Mouse (Mus musculus): ENCODE results near the gene Sox10.

The Sox10 gene

GRCm38 (mm10) chr15:79165140-79165539 is at the start of gene Sox10:
TSS of gene Sox10 (minus strand) at chr15:79165240.
- DNase-seq = no peak

GRCm38 (mm10) chr15:79213591-79213990 is 48.6 kb upstream of the Sox10 start:
- DNase-seq = no peak

DNA sequence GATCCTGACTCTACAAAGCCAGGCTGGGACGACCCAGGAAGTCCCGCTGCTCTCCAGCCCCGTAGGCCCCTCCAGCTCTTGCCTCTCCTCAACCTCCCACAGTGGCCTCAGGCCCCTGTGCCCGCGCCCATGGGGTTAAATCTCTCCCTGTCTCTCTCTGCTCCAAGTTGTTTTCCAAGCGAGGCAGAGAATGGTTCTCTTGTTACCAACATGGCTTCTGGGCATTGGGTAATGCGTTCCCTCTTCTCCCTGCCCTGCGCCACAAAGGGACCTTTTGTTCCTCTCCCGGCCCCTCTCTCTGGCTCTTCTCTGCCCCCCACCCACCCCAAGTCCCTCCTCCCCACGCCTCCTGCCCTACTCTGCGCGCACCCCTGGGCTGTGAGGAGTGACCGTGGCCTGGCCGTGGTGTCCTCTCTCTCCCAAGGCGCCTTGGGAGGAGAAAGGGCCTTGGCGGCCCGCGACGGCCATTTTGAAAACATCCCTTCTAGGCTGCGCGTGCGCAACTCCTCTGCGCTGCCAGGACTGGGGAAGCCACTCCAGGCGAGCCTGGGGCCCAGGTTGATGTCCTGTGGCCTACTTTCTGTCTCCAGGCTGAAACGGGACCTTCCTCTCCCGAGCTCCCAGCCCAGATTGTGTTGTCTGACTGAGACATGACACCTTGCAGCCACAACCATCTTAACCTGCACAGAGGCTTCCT is 47.9 kb upstream of the Sox10 start:
- DNase-seq = no peak

DNA sequence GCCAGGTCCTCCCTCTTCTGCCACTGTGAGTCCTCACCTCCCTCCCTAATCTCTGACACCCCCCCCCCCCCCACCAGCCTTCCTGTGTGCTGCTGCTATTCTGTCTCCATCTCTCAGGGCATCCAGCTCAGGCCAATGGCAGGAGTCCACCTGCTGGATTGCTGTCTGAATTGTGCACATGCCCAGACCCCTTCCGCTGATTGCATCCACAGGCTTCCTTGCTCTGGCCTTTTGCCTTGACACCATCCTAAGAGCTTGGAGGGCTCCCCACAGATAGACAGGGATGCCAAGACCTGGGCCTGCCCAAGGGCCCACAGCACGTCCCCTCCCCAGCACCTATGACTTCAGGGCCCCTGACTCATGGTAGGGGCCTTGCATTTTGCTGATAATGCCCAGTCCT is 45.3 kb upstream of the Sox10 start:
- DNase-seq = no peak

DNA sequence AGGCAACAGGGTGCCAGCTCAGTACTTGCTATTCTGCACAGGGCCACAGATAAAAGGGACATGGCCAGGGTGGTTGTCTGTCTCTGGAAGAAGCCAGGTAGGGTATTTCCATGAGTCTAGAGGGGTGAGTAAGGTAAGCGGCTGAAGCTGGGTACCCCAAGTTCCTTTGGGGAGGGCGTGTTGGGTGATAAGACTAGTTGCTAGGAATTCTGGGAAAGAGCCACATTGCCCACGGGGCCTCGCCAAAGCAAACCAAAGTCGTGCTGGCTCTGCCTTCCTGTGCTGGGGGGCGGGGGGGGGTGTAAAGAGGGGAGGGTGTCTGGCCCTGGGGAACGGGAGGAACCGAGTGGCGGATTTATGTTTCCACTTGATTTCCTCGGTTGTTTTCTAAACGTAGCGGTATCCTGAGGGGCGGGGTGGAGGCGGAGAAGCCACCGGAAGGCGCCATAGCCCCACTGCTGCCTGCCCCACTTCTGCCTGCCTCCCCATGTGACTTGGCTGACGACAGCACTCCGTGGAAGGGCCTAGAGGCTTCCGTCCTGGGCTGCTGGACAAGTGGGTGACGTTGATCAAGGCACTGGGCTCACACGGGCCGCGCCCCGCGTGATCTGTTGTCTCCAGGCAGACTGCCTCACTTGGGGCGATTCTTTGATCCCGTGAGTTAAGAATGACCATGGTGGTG is 43.9 kb upstream of the Sox10 start:
- peak; percentile 64 to 80 for DNase-seq

- no peak for DNase-seq
Observed at GRCm38 (mm10) chr15:79208211-79208610, 43.2 kb upstream of the Sox10 start.

DNA sequence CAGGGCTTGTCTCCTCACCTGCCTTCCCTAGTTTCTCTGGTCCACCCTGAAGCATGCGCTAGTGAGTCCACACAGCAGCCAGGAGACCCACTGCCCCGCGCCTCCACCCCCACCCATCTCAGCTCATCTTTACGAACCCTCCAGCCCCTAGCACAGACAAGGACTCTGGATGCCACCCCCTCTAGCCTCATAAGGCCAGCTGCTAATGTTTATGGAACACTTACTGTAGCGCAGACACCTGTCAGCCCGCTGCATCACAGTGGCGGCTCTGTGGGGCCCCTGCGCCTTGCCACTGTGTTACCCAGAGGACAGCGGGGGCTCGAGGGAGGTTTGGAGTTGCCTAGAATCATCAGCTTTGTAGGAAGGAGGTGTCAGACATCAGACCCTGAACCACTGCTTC is 37.5 kb upstream of the Sox10 start:
- DNase-seq = no peak

DNA sequence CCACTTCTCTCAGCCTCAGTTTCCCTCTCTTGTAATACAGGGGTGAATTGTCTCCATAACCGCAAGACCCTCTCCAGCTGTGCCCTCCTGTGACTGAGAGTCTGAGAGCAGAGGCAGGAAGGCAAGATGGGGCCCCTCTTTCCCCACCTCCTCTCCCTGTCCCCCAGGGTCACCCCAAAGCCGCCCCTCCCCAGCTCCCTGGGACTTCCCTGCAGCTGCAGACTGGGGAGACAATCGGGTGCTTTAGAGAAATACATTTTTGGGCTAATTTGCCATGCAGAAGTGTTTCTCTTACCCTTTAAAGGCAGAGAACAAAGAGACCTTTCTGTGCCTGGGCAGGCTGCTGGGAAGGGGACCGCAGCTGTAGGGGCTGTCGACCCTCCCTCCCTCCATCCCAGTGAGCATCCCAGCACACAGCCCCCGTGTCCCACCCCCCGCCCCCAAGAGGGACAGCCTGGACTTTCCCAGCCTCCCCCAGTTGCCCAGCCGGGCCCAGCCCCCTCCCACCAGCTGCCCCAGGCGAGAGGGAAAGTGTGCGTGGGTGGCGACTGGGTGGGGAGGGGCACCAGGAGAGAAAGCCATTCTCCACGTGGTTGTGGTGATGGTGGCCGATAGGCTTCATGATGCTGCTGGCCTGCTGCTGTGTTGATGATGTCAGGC is 36.6 kb upstream of the Sox10 start:
- no peak for DNase-seq

- DNase-seq = no peak
Observed at GRCm38 (mm10) chr15:79199390-79199976, 34.4 kb upstream of the Sox10 start.

DNA sequence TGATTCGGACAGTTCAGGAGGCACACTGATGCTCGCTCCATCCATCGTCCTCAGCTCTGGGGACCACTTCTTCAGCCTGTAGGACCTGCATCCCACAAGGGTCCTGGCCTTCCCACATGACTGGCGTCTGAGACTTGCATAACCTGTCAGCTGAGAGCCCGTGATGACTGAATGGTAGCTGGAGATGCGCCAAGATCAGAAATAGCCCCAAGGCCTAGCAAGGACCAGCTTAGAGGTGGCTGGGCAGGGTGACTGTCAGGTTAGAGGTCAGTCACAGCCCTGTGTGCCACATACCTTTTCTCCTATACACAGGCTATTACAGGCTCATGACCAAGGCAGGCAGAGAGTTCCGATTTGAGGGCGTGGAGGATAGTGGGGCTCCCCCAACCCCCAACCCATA is 30.5 kb upstream of the Sox10 start:
- DNase-seq = no peak

GRCm38 (mm10) chr15:79194946-79195345 is 29.9 kb upstream of the Sox10 start:
- DNase-seq = no peak

- DNase-seq = no peak
Observed at GRCm38 (mm10) chr15:79194048-79194447, 29.0 kb upstream of the Sox10 start.

GRCm38 (mm10) chr15:79192885-79193845 is 28.1 kb upstream of the Sox10 start:
- no peak for DNase-seq

GRCm38 (mm10) chr15:79192450-79192849 is 27.4 kb upstream of the Sox10 start:
- no peak for DNase-seq

DNA sequence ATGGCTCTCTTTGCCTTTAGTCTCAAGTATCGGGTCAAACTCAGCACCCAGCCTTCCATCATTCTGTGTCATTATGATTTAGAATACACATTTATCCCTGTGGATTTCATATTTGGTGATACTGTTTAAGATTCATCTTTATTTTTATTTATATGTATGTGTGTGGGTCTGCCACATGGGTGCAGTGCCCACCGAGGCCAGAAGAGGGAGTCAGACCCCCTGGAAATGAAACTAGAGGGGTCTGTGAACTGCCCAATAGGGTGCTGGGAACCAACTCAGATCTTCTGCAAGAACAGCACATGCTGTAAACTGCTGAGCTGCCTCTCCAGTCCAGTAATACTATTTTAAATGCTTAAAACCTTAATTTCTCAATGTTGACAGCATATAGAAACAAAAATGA is 26.4 kb upstream of the Sox10 start:
- no peak for DNase-seq

DNA sequence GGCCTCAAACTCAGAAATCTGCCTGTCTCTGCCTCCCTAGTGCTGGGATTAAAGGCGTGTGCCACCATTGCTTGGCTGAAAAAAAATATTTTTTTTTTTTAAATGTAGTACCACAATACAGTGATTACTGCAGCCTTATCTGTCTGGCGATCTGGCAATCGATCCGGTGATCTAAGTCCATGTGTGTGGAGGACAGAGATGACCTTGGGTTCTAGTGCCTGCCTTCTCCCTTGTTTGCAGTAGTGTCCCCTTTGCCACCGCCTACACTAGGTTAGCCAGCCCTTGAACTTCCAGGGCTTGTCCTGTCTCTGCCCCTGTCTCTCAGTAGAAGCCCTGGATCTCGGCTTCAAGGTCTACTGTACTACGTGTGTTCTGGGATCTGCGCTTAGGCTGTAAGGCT is 22.8 kb upstream of the Sox10 start:
- DNase-seq = no peak

DNA sequence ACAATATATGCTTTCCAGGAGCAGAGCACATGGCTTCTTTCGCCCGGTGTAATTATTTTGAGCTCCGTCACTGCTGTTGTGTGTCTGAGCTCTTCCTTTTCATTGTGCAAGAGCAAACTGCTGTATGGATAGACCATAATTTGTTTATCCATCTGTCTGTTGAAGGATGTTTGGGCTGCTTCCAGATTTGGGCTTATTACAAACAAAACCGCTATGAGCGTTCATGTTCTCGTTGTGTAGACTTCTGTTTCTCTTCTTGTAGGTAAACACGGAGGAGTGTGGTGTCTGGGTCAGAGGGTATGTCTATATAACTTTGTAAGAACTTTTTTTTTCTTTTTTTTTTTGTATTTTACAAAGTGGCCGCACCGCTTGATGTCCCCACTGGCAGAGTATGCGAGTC is 20.2 kb upstream of the Sox10 start:
- DNase-seq = no peak

DNA sequence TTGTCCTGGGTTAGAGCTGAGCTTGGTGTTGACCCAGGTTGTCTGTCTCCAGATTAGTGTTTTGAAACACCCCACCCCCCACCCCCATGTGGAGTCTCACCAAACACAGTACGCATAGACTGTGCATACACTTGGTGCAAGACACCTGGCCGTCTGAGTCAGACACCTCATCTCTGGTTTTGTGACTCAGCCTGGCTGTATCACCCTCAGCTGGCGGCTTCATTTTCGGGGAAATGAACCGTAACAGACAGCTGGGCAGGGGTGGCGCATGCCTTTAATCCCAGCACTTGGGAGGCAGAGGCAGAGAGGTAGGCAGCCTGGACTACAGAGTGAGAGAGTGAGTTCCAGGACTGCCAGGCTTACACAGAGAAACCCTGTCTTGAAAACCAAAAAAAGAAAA is 11.9 kb upstream of the Sox10 start:
- no peak for DNase-seq

- DNase-seq = no peak
Observed at GRCm38 (mm10) chr15:79166712-79167111, 1.7 kb upstream of the Sox10 start.

DNA sequence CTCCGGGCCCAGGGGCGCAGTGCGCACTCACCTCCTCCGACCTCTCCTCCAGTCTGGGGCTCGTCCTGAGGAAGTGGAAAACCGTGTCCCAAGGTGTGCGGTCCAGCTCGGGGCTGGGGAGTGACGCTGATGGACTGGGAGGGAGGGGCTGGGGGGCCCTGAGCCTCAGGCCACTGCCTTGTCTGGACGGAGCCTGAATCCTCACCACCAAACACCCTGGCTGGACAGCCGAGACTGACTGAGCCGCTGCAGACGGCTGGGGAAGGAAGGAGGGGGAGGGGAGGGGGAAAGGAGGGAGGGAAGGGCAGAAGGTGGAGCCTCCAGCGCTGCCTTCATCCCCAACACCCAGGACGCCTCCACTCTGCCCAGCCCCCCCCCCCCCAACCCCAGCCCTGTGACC is 789 bp downstream of the Sox10 start:
- no peak for DNase-seq

GRCm38 (mm10) chr15:79162822-79163221 is 2.2 kb downstream of the Sox10 start:
- DNase-seq = no peak

GRCm38 (mm10) chr15:79162301-79162700 is 2.7 kb downstream of the Sox10 start:
- no peak for DNase-seq

DNA sequence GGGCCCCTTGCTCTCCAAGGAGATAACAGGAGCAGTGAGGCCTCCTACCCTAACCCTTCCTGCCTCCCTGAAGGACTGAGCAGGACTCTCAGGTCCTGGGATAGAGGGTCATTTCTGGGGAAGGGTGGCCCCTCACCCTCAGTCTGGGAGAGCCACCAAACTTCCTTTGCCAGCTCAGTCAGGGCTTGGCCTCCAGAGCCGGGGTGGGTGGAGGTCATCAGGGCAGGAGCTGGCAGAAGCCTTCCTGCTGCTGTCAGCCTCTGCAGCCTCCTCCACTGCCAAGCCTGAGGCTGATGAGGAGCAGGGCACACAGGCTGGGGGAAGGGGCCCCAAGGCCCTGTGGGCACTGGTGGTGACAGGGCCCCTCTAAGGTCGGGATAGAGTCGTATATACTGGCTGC is 9.5 kb downstream of the Sox10 start:
- DNase-seq = no peak
